Mouse (Mus musculus) stomach, postnatal 0 days (tissue): Measurements from ENCODE around the gene Nr0b2.

ENCODE experiments used
- CTCF ChIP-seq: IDR thresholded peaks from 2 replicates; pipeline ENCODE4 v1.5.1; 2016; ENCODE audit warnings: antibody characterized with exemption, low read depth, mild to moderate bottlenecking, moderate library complexity
- EP300 ChIP-seq: optimal IDR thresholded peaks from 2 replicates; pipeline ENCODE3; 2016; ENCODE audit warnings: antibody characterized with exemption

DNA sequence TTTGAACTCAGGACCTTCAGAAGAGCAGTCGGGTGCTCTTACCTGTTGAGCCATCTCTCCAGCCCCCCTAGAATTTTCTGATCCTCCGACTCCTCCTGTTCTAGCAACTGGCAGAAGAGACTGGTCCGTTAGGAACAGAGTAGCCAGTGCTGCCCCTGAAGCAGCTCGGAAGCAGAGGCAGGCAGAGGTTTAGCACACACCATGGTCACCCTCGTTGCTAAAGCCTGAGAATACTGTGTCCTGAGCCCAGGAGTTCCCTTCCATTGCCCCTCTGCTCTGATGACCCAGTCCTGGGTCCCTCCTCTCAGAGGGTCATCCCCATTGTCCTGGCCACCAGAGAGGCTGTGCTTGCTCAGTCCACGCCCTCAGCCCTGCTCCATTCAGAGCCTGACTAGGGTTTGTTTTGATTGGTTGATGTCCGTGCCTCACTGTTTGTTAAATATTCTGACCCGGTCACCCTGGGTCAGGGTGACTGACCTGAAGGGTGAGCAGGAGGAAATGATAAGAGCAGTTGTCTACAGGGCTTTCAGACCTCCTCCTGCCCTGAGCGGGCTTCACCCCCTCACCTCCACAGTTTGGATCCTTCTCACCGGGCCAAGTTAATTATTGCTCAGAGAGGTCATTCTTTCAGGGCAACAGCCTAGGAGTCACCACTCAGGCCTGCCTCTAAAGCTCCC, 4.0 kb downstream of the Nr0b2 start:
- no peak for TF ChIP-seq CTCF
- TF ChIP-seq EP300 = no peak
